Mouse (Mus musculus) heart, postnatal 0 days (tissue): ENCODE data around the gene Mybbp1a. TPM values are rescaled to one million over a fixed set of nuclear protein-coding genes. Genes with fewer than 3 reads are reported as not detected.

Experiments used
- ATAC-seq: fragments of 200-750 bp; cut with Nextera tagmentation; 2 replicates; pipeline ENCODE4 v1.8.0; 2017; ENCODE audit warnings: low read depth, moderate number of reproducible peaks, moderate library complexity; ENCODE audit not compliant: insufficient read depth
- DNase-seq: peaks from one replicate; pipeline ENCODE4 v3.0.0-alpha.2; 2016; ENCODE audit warnings: low spot score
- H3K27ac ChIP-seq: fragments of 300-500 bp; sonication (generic); 2 replicates; pipeline ENCODE4 v1.5.1; 2014; ENCODE audit warnings: low read depth, mild to moderate bottlenecking
- H3K27me3 ChIP-seq: fragments of 300-500 bp; sonication (generic); 2 replicates; pipeline ENCODE4 v1.6.1; 2014; ENCODE audit warnings: low read length, mixed read lengths; ENCODE audit not compliant: control insufficient read depth, insufficient read depth
- H3K36me3 ChIP-seq: fragments of 300-500 bp; sonication (generic); replicated peaks from 2 replicates; pipeline ENCODE4 v1.6.1; 2014; ENCODE audit warnings: low read length, mixed read lengths; ENCODE audit not compliant: control insufficient read depth, insufficient read depth
- H3K4me1 ChIP-seq: fragments of 300-500 bp; sonication (generic); 2 replicates; pipeline ENCODE4 v1.6.1; 2014; ENCODE audit warnings: antibody characterized with exemption; ENCODE audit not compliant: control insufficient read depth, insufficient read depth
- H3K4me2 ChIP-seq: fragments of 300-500 bp; sonication (generic); 2 replicates; pipeline ENCODE4 v1.6.1; 2014; ENCODE audit warnings: low read depth, mild to moderate bottlenecking, low read length, moderate library complexity
- H3K4me3 ChIP-seq: fragments of 300-500 bp; sonication (generic); 2 replicates; pipeline ENCODE4 v1.5.1; 2014; ENCODE audit warnings: low read depth, low read length
- H3K9ac ChIP-seq: fragments of 300-500 bp; sonication (generic); replicated peaks from 2 replicates; pipeline ENCODE4 v1.6.1; 2014; ENCODE audit warnings: low read depth, low read length, mixed read lengths
- H3K9me3 ChIP-seq: fragments of 300-500 bp; sonication (generic); replicated peaks from 2 replicates; pipeline ENCODE4 v1.6.1; 2016; ENCODE audit warnings: low read length; ENCODE audit not compliant: control insufficient read depth
- CTCF ChIP-seq: IDR thresholded peaks from 2 replicates; pipeline ENCODE4 v1.5.1; 2016; ENCODE audit warnings: antibody characterized with exemption, control low read depth, low read depth
- EP300 ChIP-seq: IDR thresholded peaks from 2 replicates; pipeline ENCODE4 v1.6.1; 2016; ENCODE audit warnings: antibody characterized with exemption, low read depth
- WGBS: fragments of 180-500 bp; shearing (Covaris S2); extraction: QIAGEN DNeasy Blood & Tissue Kit; methylation state at CpG from one replicate; pipeline ENCODE4 v1.1.7; 2014; 5-methylcytosine and 5-hydroxymethylcytosine counted together
- polyA plus RNA-seq: library from polyadenylated mRNA; unstranded; fragments of >200 nt; fragmentation: Nextera tagmentation; extraction: Ambion mirVana; gene quantifications from 2 replicates; pipeline ENCODE4 v1.2.1, GENCODE M21; 2015
- total RNA-seq: library from RNA; depleted of rRNA; stranded (reverse); fragments of >200 nt; gene quantifications from 2 replicates; pipeline ENCODE4 v1.2.3, GENCODE M21; 2014; ENCODE audit warnings: low replicate concordance

Mybbp1a gene
- total and polyA plus RNA-seq, 2 experiments from 2014 or later = 20.5 to 42.1 TPM

DNA sequence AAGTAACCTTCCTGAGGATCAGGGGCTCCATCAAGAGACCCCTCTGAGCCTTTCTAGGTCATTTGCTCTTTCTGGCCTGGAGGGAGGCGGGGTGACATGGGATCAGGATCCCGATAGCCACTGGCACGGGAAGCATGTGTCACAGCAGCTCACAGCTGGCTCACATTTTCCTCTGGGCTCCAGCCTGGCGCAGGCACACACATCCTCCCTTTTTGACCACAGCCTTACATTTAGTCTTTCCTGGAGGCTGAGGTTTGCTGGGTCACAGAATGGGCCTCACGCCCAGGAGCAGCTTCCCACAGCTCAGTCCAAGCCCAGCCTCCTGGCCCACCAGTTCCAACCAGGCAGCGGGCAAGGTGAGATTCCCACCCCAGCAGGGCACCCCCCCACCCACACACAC is 37.1 kb downstream of the Mybbp1a start:
- DNase-seq (no peak), ATAC-seq (0 out of 2 replicates have a peak, but pooled peaks have one; percentile 31)
- no peaks in the 10 kb centered on the region for H3K36me3 ChIP-seq
- peak overlapping the region; percentile 79 for H3K27ac ChIP-seq
- no peak overlapping the region for H3K4me3 ChIP-seq
- no peak overlapping the region for H3K9ac ChIP-seq
- H3K27me3 ChIP-seq = no peaks in the 10 kb centered on the region
- no peaks in the 10 kb centered on the region for H3K9me3 ChIP-seq
- peaks cover 15% of the 10 kb centered on the region for H3K4me1 ChIP-seq
- WGBS = 31% methylated on average over 6 of the region's 6 CpGs
- no peak for TF ChIP-seq CTCF
- TF ChIP-seq EP300 = no peak
- H3K4me2 ChIP-seq = no peak overlapping the region

DNA sequence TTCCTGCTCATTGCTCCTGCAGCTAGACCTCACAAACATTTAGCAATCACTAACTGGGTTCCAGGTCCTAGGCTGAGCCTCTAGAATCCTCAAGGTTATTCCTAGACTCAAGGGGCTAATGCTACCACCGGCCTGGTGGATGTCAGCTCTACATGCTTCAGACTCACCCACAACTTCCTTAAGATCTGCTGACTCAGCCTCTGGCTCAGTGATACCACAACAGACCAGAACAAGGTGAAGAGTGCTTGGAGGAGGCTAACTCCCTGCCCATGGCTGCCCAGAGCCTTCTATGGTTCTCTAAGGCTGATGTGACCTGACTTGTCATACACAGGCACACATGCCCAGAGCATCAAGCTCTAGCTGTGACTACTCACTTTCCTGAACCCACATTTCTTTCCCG is 38.3 kb downstream of the Mybbp1a start:
- DNase-seq = no peak
- Histone ChIP-seq H3K36me3 (no peaks in the 10 kb centered on the region), H3K4me3 (no peak overlapping the region), H3K27ac (no peak overlapping the region), H3K9ac (no peak overlapping the region), H3K4me2 (no peak overlapping the region), H3K27me3 (no peaks in the 10 kb centered on the region), H3K4me1 (peaks cover 15% of the 10 kb centered on the region), H3K9me3 (no peaks in the 10 kb centered on the region)
- no peak for ATAC-seq
- WGBS = 62% methylated on average over 2 of the region's 2 CpGs
- TF ChIP-seq EP300 = no peak
- TF ChIP-seq CTCF = no peak

DNA sequence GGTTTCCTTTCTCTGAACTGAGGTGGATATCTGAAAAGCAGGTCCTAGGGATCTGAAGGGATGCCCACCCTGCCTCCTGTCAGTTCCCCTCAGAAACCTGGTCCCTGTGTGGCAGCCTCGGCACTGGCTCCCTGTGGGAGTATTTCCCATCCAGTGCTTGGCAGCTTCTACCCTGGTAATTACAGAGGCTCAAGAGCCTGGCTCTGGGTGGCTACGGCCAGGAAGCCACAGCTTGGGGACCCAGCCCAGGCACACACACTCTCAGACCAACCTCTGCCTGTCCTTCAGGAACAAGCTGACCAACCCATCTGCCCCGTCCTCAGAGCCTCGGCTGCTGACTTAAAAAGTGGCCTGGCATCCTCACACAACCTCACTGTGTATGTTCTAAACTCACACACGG is 40.2 kb downstream of the Mybbp1a start:
- no peaks in the 10 kb centered on the region for H3K27me3 ChIP-seq
- WGBS = 64% methylated on average over 5 of the region's 5 CpGs
- ATAC-seq (no peak), DNase-seq (no peak)
- TF ChIP-seq CTCF (no peak), EP300 (no peak)
- peaks cover 15% of the 10 kb centered on the region for H3K4me1 ChIP-seq
- H3K4me3 ChIP-seq = no peak overlapping the region
- H3K27ac ChIP-seq = no peak overlapping the region
- no peak overlapping the region for H3K9ac ChIP-seq
- H3K36me3 ChIP-seq = no peaks in the 10 kb centered on the region
- H3K4me2 ChIP-seq = no peak overlapping the region
- H3K9me3 ChIP-seq = no peaks in the 10 kb centered on the region

DNA sequence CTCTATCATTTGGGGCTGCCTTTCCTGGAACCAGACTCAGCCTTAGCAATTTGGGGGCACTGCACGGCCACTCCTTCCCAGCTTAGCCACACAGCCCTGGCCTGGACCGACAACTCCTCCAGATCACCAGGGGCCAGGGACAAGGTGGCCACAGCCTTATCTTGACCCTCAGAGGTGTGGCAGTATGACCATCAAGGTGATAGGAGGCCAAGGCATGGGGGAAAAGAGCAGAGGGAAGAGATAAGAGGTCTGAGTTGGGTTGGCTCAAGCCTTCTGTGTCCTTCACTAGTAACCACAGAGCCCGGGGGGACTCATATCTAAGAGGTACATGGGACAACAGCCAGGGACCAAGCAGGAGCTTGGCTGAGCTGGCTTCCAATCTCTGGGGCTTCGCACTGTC is 40.8 kb downstream of the Mybbp1a start:
- ATAC-seq (no peak), DNase-seq (no peak)
- 47% methylated on average over 4 of the region's 4 CpGs for WGBS
- Histone ChIP-seq H3K36me3 (no peaks in the 10 kb centered on the region), H3K9ac (no peak overlapping the region), H3K27ac (no peak overlapping the region), H3K4me2 (no peak overlapping the region), H3K27me3 (0 out of 2 replicates have a peak, but pooled peaks cover 1% of the 10 kb centered on the region), H3K9me3 (no peaks in the 10 kb centered on the region), H3K4me1 (peaks cover 15% of the 10 kb centered on the region), H3K4me3 (no peak overlapping the region)
- TF ChIP-seq EP300 = no peak
- TF ChIP-seq CTCF = no peak

DNA sequence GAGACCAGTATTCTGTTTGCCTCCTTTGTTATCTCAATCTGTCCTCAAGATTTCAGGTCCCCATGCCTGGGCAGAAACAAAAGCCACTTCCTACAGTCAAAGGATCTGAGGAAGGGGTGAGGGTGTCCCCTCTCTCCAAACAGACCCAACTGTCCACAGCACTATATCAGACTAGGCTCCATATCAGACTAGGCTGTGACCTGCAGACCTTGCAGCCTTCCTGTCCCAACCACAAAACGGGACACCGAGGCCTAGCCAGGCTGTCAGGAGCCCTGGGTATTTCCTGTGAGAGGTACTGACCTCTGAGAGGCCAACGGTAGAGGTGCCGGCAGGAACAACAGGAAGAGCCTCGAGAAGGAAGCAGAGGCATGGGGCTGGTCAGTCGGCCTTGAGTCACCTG is 43.4 kb downstream of the Mybbp1a start:
- DNase-seq = no peak
- no peak overlapping the region for H3K4me2 ChIP-seq
- peaks cover 15% of the 10 kb centered on the region for H3K4me1 ChIP-seq
- 41% methylated on average over 6 of the region's 6 CpGs for WGBS
- no peak overlapping the region for H3K9ac ChIP-seq
- TF ChIP-seq EP300 (no peak), CTCF (no peak)
- no peaks in the 10 kb centered on the region for H3K9me3 ChIP-seq
- no peaks in the 10 kb centered on the region for H3K36me3 ChIP-seq
- no peak overlapping the region for H3K27ac ChIP-seq
- no peak for ATAC-seq
- H3K4me3 ChIP-seq = no peak overlapping the region
- H3K27me3 ChIP-seq = peaks cover 25% of the 10 kb centered on the region

DNA sequence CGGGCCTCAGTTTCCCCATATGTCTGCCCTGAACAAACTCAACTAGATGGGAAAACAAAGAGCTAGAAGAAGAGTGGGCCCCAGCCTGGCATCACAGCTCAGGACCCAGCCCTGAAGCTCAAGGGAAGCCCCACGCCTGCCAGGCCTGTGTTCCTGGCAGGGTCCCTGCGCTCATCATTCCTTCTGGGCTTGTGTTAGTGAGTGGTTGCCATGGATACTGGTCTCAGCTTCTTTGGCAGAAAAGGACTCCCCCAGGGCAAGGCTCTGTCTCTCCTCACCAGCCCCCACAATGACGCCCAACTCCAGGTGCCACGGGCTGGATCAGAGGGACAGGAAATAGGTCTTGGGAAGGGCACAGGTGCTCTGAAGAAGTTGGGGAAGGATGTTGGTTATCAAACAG is 44.0 kb downstream of the Mybbp1a start:
- WGBS = 59% methylated on average over 5 of the region's 5 CpGs
- ATAC-seq = no peak
- Histone ChIP-seq H3K4me3 (no peak overlapping the region), H3K27ac (no peak overlapping the region), H3K36me3 (no peaks in the 10 kb centered on the region), H3K27me3 (peaks cover 30% of the 10 kb centered on the region), H3K4me2 (no peak overlapping the region), H3K9ac (no peak overlapping the region), H3K9me3 (no peaks in the 10 kb centered on the region), H3K4me1 (peaks cover 15% of the 10 kb centered on the region)
- DNase-seq = no peak
- TF ChIP-seq CTCF (no peak), EP300 (no peak)
